Mouse (Mus musculus) MN1 (cell line): Measurements from ENCODE around the gene 4921530L21Rik.

Source experiments
- DNase-seq: peaks from one replicate; pipeline ENCODE4 v3.0.0-alpha.2; 2016; ENCODE audit warnings: low spot score

4921530L21Rik gene

GRCm38 (mm10) chr14:95880954-95881353, at the start of gene 4921530L21Rik:
TSS of gene 4921530L21Rik (plus strand) at chr14:95881254.
- no peak for DNase-seq

DNA sequence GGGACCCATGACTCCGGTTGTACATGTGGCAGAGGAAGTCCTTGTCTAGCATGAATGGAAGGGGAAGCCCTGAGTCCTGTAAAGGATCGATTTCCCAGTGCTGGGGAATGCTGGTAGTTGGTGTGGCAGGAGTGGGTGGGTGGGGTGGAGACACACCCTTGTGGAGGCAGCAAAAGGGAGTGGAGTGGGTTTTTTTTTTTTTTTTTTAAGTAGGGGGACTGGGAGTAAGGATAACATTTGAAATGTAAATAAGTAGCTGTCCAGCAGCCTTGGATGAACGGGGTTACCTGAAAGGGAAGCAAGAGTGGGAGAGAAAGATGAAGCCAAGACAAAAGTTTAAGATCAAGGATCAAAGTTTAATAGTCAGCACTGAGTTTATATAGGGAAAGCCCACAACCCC, 47.2 kb upstream of the 4921530L21Rik start:
- DNase-seq, result no peak

DNA sequence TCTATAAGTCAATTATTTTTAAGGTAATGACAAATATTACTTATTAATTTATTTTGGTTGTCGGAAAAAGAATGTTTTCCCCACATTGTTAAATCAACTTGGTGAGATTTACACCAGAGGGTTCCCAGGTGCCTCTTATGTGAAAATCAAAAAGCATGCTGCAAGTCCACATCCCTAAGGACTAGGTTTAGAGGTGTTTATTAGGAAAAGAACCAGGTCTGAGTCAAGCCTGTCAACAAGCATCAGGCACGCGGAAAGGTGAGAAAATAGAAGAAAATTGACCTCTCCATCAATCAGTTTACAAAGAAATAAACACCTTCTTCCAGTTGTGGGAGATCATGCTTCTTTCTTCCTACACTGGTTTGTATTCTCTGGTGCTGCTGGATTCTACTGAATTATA, 18.1 kb upstream of the 4921530L21Rik start:
- DNase-seq, result no peak

DNA sequence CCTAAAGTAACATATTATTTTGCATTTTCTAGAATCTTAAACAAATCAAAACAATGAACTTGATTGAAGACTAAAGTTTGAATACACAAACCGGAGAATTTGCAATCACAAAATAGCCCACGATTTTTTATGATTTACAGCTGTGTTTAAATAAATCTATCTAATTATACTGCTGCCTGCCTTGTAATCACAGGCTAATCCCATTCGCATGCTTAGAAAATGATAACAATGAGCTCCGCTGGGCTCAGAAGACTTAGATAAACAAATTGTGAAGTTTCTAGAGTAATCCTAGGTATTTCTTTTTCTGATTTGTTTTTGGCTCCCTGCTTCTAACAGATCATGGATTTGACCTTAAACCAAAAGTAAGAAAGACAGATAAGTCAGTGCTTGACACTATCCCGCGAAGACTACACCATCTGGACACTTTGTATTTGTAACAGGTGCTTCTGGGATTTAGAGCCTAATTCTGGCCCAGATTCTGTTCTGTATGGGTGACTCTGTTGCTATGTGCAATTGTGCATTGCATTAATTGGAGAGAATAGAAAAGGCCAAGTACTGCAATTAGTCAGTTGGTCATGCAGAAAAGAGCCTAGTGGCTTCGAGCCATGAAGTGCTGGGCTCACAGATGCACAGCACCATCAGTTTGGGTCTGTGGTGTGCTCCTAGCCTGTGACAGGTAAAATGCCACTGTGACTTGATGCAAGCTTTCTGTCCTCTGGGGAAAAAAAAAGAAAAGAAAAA, 15.2 kb upstream of the 4921530L21Rik start:
- DNase-seq, result no peak

DNA sequence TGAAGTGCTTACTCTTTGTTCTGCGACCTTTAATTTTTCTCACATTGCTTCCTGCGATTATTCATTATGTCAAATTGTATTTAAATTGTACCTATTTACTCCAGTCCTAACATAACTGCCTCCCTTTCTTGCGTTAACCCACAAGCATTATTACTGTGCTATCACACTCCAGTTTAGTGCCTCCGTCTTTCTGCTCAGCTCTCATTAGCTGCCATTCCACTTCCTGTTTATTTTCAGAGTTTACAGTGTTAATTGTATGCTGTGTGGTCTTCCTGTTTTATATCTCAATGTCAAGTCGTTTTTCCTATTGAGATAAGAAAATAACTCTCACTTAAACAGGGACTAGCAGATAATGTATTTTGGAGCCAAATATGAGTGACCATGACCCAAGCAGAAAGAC, 9.0 kb upstream of the 4921530L21Rik start:
- DNase-seq, result no peak

DNA sequence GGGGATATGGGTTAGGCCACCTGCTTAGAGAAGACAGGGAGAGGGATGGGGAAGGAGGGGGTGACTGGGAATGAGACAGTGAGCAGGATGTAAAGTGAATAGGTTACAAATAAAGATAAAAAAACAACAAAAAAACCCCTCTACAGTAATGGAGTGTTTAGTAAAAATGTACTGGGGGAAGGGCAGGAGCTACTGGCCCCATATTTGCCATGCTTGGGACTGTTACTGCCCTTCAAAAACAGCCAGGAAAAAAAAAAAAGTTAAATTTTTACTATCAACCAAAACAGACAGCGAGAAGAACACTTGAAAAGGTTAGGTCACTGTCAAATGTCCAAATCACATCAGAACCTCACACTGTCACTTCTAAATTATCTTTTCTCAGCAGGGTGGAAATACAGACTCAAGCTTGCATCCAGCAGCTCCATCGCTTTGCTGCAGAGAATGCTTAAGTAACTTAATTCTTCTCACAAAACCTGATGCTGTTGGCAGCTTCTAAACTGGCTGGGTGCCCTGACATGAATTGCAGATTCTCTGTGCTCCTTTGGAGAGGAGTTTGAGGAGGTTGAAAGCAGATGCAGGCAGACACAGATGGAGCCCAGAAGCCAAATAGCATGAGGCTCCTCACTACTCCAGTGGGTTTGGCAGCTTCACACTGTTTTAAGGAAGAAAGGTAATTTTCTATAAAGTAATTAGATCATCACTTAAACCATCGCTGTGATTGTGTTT, 4.1 kb upstream of the 4921530L21Rik start:
- DNase-seq, result no peak

DNA sequence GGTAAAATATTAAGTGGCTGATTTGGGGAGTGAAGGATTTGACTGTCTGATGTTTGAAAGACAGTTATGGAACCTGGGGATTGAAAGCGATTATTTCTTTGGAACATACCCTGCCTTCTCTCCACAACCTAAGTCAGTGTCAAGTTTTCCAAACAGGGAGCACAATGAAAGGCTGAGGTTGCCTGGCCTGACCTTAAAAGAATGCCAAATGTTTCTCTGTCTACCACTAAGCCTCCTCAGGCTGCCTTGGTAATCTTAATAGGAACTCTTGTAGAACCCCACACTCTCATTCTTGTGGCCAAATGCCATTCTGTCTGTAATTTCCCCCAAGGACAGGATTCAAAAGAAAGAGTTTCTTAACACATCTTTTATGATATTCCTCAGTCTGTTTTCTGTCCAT, 3.5 kb upstream of the 4921530L21Rik start:
- no peak for DNase-seq

- no peak for DNase-seq
Measured at GRCm38 (mm10) chr14:95899458-95899857, 18.4 kb downstream of the 4921530L21Rik start.

- DNase-seq, result no peak
Measured at GRCm38 (mm10) chr14:95904591-95905095, 23.6 kb downstream of the 4921530L21Rik start.

- no peak for DNase-seq
Measured at GRCm38 (mm10) chr14:95913293-95913692, 32.2 kb downstream of the 4921530L21Rik start.

DNA sequence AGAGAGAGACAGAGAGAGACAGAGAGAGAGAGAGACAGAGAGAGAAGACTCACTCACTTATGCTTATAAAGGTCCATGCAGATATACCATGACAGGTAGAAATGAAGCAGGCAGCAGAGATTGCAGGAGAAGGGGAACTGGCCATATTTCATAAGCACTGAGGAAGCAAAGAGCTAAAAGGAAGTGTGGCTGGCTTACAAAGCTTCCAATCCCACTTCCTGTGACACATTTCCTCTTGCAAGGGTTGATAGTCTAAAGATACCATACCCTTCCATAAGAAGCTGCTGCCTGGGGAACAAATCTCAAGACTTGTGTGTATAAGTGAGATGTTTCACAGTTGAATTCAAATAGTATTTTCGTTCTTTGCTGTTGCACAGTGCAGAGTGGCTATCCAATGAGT, 45.7 kb downstream of the 4921530L21Rik start:
- DNase-seq, result no peak

DNA sequence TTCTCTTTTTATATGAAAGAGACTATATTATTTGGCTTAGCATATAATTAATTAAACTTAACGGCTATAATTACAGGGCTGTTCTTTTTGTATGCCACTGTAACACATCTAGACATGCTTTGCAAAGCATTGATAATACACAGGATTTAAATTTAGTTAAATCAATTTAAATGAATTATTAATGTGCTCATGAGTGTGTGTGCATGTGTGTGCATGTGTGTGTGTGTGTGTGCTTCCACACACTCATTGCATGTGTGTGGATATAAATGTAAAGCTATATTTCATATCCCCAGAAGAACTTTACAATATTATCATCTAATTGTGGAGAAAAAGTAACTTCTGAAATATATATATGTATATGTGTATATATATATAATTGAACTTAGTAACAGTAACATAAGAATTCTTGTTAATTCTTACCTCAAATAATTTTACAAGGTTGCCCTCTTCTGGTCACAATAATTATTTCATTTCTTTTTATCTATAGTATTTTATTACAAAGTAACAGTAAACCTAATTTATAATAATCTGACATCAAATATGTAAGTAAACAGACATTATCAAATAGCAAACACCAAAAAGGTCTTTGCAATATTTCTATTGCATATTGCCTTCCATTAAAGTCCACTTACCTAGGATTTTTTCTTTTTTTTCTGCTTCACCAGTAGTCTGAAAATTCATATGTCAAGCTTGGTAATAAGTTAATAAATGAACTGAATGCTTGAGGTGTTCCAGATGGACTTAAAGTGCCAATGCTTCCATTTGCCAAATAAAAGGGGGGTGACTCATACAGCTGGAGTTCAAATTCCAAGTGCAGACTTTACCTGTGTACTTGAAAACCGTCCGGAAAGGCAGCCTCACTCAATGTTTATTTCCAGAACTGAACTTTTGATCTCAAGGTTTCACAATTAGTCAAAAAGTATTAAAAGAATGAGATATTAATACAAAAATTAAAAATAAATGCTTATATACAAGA, 47.0 kb downstream of the 4921530L21Rik start:
- DNase-seq, result no peak
